Mouse (Mus musculus) stomach, embryonic 15.5 days (tissue): ENCODE measurements around the gene Mfrp. TPM values are rescaled to one million over a fixed set of nuclear protein-coding genes. Genes with fewer than 3 reads are reported as not detected.

ENCODE experiments used
- ATAC-seq: fragments of 200-750 bp; cut with Nextera tagmentation; 2 replicates; pipeline ENCODE4 v1.8.0; 2017; ENCODE audit warnings: low read depth, moderate number of reproducible peaks, moderate TSS enrichment; ENCODE audit not compliant: insufficient read depth, low FRiP score
- H3K27ac ChIP-seq: fragments of 300-500 bp; sonication (generic); 2 replicates; pipeline ENCODE4 v1.5.1; 2015; ENCODE audit warnings: mild to moderate bottlenecking, inconsistent platforms
- H3K27me3 ChIP-seq: fragments of 300-500 bp; sonication (generic); replicated peaks from 2 replicates; pipeline ENCODE4 v1.6.1; 2015; ENCODE audit warnings: inconsistent platforms
- H3K36me3 ChIP-seq: fragments of 300-500 bp; sonication (generic); 2 replicates; pipeline ENCODE4 v1.6.1; 2015; ENCODE audit warnings: inconsistent platforms
- H3K4me1 ChIP-seq: fragments of 300-500 bp; sonication (generic); 2 replicates; pipeline ENCODE4 v1.6.1; 2015; ENCODE audit warnings: inconsistent platforms
- H3K4me2 ChIP-seq: fragments of 300-500 bp; sonication (generic); 2 replicates; pipeline ENCODE4 v1.6.1; 2015; ENCODE audit warnings: mild to moderate bottlenecking, inconsistent platforms
- H3K4me3 ChIP-seq: fragments of 300-500 bp; sonication (generic); replicated peaks from 2 replicates; pipeline ENCODE4 v1.5.1; 2015; ENCODE audit warnings: inconsistent platforms
- H3K9ac ChIP-seq: fragments of 300-500 bp; sonication (generic); 2 replicates; pipeline ENCODE4 v1.6.1; 2015; ENCODE audit warnings: inconsistent platforms
- H3K9me3 ChIP-seq: fragments of 300-500 bp; sonication (generic); 2 replicates; pipeline ENCODE4 v1.6.1; 2016; ENCODE audit warnings: inconsistent platforms
- WGBS: fragments of 180-500 bp; shearing (Covaris S2); methylation state at CpG from one replicate; pipeline ENCODE4 v1.1.7; 2015; 5-methylcytosine and 5-hydroxymethylcytosine counted together
- polyA plus RNA-seq: library from polyadenylated mRNA; unstranded; fragments of >200 nt; fragmentation: Nextera tagmentation; extraction: Ambion mirVana; gene quantifications from 2 replicates; pipeline ENCODE4 v1.2.1, GENCODE M21; 2015

Gene Mfrp
- polyA plus RNA-seq, 1 experiment from 2014 or later: 0.18 TPM

DNA sequence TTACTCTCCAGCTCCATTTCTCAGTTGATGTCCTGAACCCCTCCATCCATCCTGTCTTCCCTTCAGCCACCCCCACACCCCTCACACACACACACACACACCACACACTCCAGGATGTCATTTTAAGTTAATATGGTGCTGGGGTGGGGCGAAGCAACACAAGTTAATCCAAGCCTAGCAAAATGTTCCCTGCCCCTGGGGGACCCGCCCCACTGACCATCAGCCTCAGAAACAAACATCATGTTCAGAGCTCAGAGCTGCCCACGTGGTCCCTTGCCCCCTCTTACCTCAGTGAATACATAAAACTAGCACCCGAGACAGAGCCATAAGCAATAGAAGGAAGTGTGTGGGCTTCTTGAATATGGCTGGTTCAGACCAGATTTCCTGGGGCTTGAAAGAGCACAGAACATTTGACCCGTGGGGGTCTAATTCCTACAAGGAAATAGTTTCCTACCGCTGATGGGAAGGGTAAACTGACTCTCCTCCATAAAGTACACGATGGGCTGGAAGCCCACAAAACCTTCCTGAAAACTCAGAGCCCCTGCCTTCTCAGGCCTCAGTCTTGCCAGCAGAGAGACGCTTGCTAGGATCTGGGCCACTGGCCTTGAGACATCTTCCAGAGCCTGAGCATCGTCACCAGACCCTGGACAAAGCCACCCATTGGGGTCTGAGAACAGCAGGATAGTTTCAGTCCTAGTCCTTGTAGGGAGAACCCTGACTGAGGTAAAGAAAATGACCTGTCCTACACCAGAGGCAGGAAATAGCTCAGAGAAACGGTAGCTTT is 21.3 kb upstream of the Mfrp start:
- H3K36me3 ChIP-seq: no peaks in the 10 kb centered on the region; the same call in 1 of the 2 replicates
- H3K27me3 ChIP-seq: no peaks in the 10 kb centered on the region
- H3K4me1 ChIP-seq: peaks cover 42% of the 10 kb centered on the region
- H3K4me2 ChIP-seq: no peak overlapping the region
- no peak overlapping the region for H3K4me3 ChIP-seq
- H3K9me3 ChIP-seq: no peaks in the 10 kb centered on the region
- no peak overlapping the region for H3K27ac ChIP-seq
- ATAC-seq: no peak
- no peak overlapping the region for H3K9ac ChIP-seq
- WGBS: 61% methylated on average over 10 of the region's 10 CpGs

DNA sequence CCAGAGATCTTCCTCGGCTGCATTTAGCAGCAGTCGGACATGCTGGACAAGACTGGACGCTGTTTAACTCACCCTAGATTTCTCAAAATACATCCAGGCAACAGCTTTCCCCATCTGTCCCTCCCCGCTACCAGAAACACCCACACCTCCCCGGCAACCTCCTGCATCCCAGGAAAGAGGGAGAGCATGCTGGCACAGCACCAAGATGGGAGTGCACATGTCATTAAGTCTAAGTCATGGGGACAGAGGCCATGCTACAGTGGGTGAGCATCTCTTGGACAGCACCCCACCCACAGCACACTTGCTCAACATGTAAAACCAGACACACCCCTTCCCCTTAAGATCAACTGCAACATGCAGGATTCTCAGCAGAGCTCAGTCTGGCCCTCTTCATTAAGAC is 20.6 kb upstream of the Mfrp start:
- no peak for ATAC-seq
- Histone ChIP-seq H3K4me1 (peaks cover 48% of the 10 kb centered on the region), H3K36me3 (no peaks in the 10 kb centered on the region; the same call in 1 of the 2 replicates), H3K9me3 (no peaks in the 10 kb centered on the region), H3K9ac (no peak overlapping the region), H3K4me3 (no peak overlapping the region), H3K27ac (no peak overlapping the region), H3K27me3 (0 out of 2 replicates have a peak, but pooled peaks cover 4% of the 10 kb centered on the region), H3K4me2 (no peak overlapping the region)
- 67% methylated on average over 5 of the region's 5 CpGs for WGBS

DNA sequence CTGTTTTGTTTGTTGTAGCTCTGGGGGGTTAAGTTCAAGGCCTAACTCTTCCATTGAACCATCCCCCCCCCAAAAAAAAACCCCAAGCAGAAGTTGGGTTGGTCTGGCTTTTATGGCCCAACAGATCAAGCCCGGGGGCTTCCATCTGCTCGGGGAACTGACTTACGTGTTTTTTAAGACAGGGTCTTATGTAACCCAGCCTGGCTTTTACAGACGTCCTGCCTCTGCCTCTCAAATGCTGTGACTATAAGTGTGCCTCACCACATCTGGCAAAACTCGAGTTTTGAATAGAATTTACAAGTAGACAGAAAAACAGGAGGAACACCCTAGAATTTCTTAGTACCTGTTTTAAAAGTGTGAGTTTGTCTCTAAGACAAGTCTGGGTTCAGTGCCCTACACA is 19.9 kb upstream of the Mfrp start:
- Histone ChIP-seq H3K36me3 (no peaks in the 10 kb centered on the region), H3K9ac (no peak overlapping the region), H3K4me2 (no peak overlapping the region), H3K27me3 (0 out of 2 replicates have a peak, but pooled peaks cover 6% of the 10 kb centered on the region), H3K4me1 (peaks cover 54% of the 10 kb centered on the region), H3K4me3 (no peak overlapping the region), H3K27ac (no peak overlapping the region), H3K9me3 (no peaks in the 10 kb centered on the region)
- ATAC-seq: no peak
- 74% methylated on average over 5 of the region's 5 CpGs for WGBS

DNA sequence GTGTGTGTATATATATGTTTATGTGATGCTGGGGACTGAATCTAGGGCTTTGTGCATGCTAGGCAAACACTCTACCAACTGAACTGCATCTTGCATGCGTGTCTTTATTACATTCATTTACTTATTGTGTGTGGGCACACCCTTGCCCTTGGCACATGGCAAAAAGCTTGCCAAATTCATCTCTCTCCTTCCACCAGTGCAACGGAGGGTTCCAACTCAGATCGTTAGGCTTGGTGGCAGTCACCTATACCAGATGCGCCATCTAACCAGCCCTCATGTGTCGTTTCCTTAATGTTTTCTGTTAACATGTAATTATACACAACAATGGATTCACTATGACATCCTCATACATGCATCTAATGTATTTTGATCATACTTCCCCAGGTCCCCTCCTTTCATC is 19.3 kb upstream of the Mfrp start:
- no peaks in the 10 kb centered on the region for H3K9me3 ChIP-seq
- ATAC-seq: no peak
- no peaks in the 10 kb centered on the region for H3K36me3 ChIP-seq
- H3K9ac ChIP-seq: no peak overlapping the region
- H3K4me2 ChIP-seq: no peak overlapping the region
- no peak overlapping the region for H3K4me3 ChIP-seq
- H3K4me1 ChIP-seq: peaks cover 59% of the 10 kb centered on the region
- 94% methylated on average over 5 of the region's 5 CpGs for WGBS
- H3K27me3 ChIP-seq: 0 out of 2 replicates have a peak, but pooled peaks cover 6% of the 10 kb centered on the region
- H3K27ac ChIP-seq: no peak overlapping the region

DNA sequence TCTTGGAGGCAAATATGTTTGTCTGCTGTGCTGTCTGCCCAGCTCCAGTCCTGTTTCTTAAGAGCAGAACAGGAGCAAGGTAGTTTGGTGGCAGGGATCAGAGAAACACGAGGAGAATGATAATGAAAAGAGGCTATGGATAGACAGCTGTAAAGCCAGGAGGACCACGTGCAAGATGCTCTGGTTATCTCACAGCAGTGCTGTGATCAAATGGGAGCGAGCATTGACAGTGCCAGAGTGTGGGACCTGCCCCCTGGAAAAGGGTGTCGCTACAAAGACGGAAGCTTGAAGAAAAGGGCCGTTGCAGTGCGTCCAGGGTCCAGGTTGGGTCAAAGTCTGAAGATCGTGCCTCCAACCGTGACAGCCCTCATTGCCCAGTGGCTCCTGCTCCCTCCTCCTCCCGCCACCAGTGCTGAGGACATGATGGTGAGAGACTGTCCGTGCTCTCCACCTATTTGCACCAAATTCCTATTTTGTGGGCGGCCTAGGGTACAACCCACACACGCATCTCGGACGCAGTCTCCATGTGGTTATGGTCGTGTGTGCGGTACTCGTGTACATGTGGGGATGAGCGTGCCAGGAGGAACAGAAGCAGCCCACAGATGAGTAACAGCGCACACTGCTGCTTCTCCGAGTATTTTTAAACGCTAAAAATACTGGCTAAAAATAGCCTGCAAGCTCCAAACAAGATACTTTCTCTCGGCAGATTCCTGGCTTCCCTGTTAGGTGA is 18.0 kb upstream of the Mfrp start:
- ATAC-seq: no peak
- H3K4me3 ChIP-seq: peak overlapping the region; percentile 58

DNA sequence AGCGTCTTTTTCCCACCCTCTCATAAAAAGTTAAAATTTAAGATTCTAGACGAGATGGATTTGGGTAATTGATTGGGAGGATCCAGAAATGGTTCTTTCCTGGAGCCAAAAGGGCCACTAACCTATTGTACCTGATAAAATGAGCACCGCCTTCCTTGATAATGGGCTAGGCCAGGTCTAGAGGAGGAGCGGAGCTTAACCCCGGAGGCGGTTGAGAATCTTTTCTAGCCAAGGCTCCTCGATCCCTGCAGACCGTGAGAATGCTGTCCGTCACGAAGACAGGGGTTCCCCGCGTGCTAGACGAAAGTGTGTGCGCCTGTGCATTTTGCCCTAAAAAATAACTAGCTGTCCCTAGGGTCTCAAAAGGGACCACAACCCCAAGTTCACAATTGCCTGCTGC is 17.3 kb upstream of the Mfrp start:
- Histone ChIP-seq H3K27me3 (0 out of 2 replicates have a peak, but pooled peaks cover 6% of the 10 kb centered on the region), H3K4me3 (peak overlapping the region; percentile 58), H3K9ac (0 out of 2 replicates have a peak overlapping the region, but pooled peaks have one; percentile 68), H3K27ac (peak overlapping the region; percentile 64; the same call in 1 of the 2 replicates), H3K4me2 (peak overlapping the region; percentile 100), H3K36me3 (no peaks in the 10 kb centered on the region), H3K9me3 (no peaks in the 10 kb centered on the region), H3K4me1 (peaks cover 54% of the 10 kb centered on the region)
- ATAC-seq: no peak
- WGBS: 2% methylated on average over 14 of the region's 14 CpGs

More for the DNA sequence above, 18.0 kb upstream of the Mfrp start:
- Histone ChIP-seq H3K4me1 (peaks cover 61% of the 10 kb centered on the region), H3K27me3 (0 out of 2 replicates have a peak, but pooled peaks cover 6% of the 10 kb centered on the region), H3K4me2 (peak overlapping the region; percentile 100), H3K36me3 (no peaks in the 10 kb centered on the region), H3K27ac (peak overlapping the region; percentile 64), H3K9me3 (no peaks in the 10 kb centered on the region), H3K9ac (no peak overlapping the region)
- 10% methylated on average over 23 of the region's 23 CpGs for WGBS

DNA sequence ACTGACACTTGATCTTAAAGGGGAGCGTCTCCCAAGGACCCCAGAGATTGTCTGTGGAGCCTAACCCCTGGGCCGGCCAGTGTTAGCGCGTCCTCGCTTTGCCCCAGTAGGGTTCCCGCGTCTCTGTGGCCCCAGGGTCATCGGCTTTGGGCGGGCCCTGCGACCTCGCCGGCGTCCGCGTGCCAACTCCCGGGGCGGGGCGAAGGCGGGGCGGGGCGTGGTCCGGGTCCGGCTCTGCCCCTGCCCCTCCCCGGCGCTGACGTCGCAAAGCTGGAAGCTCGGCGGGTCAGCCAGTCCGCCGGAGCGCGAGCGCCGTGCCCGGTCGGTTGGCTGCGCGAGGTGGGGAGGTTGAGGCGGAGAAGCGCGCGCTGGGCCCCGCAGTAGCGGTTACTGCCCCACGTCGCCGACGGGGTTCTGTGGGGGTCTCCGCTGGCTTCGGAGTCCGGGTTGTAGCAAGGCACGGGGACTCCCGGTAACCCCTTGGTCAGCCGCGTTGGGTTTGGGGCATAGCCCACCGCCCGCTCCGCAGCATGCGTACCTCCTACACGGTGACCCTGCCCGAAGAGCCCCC is 16.8 kb upstream of the Mfrp start:
- Histone ChIP-seq H3K4me1 (peaks cover 49% of the 10 kb centered on the region), H3K9me3 (no peaks in the 10 kb centered on the region), H3K27ac (0 out of 2 replicates have a peak overlapping the region, but pooled peaks have one; percentile 64), H3K9ac (peak overlapping the region; percentile 68), H3K36me3 (no peaks in the 10 kb centered on the region), H3K27me3 (0 out of 2 replicates have a peak, but pooled peaks cover 6% of the 10 kb centered on the region), H3K4me2 (peak overlapping the region; percentile 100), H3K4me3 (peak overlapping the region; percentile 58)
- peak; percentile 78 for ATAC-seq
- WGBS: under 1% methylated on average over 62 of the region's 62 CpGs

DNA sequence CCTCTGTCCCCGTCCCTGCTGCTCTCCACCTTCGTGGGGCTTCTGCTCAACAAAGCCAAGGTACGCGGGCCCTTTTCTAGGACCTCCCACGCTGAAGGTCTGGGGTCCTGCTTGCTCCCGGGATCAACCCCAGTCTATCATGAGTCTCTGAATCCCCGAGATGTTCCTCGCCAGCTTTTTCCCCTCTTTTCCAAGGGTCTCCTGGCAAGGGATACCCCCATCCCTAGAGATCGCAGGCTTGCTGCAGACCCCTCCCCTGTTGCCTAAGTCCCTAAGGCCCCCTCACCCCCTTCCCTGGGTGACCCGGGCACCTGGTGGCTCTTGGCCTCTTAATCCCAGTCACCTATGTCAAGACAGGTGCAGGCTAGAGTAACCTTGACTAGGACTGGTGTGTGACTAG is 16.3 kb upstream of the Mfrp start:
- peak overlapping the region; percentile 100 for H3K4me2 ChIP-seq
- 0 out of 2 replicates have a peak, but pooled peaks cover 6% of the 10 kb centered on the region for H3K27me3 ChIP-seq
- WGBS: 4% methylated on average over 10 of the region's 10 CpGs
- peaks cover 48% of the 10 kb centered on the region for H3K4me1 ChIP-seq
- ATAC-seq: no peak
- H3K9me3 ChIP-seq: no peaks in the 10 kb centered on the region
- peak overlapping the region; percentile 68 for H3K9ac ChIP-seq
- no peak overlapping the region for H3K27ac ChIP-seq
- H3K36me3 ChIP-seq: no peaks in the 10 kb centered on the region
- H3K4me3 ChIP-seq: peak overlapping the region; percentile 58

DNA sequence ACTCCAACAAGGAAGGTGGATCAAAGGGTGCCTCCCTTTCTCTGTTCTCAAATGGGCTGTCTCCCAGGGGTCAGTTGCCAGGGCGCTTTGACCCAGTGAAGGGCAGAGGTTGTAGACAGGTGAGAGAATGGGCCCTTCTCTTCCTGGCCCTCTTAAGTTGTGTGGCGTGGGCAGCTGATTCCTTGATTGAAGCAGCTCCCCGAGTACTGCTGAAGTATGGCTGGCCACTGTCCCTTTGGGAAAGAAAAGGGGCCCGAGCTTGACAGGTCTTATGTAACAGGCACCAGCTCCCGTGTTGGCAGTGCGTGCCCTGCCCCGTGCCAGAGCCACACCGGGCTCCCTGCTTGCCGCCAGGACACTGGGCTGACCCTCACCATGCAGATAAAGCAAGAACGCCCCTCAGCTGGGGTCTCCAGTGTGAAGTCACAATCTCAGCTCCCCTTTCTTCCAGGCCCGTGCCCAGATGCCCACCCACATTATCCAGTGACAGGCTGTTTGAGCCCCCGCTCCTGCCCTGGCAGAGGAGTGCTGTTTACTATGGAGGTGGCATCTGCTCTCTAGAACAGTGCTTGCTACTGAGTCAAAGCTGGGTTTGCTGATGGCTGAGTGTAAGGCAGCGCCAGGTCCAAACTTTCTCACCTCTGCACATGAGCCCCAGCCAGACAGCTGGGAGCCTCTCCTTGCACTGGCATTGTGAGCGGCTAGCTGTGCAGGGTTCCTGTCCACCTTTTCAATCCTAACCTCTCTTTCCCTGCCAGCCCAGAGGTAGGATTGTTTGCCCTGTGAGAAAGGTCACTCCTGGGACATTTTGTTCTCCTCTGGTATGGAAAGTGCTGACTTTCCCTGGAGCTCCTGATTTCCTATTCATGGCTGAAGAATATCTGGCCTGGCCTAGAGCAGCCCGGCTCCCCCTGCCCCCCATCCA is 15.5 kb upstream of the Mfrp start:
- ATAC-seq: no peak
- Histone ChIP-seq H3K9ac (no peak overlapping the region), H3K4me1 (peaks cover 43% of the 10 kb centered on the region), H3K9me3 (no peaks in the 10 kb centered on the region), H3K4me2 (peak overlapping the region; percentile 100), H3K27ac (no peak overlapping the region), H3K4me3 (peak overlapping the region; percentile 58; the same call in 1 of the 2 replicates), H3K27me3 (0 out of 2 replicates have a peak, but pooled peaks cover 6% of the 10 kb centered on the region), H3K36me3 (no peaks in the 10 kb centered on the region)
- WGBS: 66% methylated on average over 15 of the region's 15 CpGs

DNA sequence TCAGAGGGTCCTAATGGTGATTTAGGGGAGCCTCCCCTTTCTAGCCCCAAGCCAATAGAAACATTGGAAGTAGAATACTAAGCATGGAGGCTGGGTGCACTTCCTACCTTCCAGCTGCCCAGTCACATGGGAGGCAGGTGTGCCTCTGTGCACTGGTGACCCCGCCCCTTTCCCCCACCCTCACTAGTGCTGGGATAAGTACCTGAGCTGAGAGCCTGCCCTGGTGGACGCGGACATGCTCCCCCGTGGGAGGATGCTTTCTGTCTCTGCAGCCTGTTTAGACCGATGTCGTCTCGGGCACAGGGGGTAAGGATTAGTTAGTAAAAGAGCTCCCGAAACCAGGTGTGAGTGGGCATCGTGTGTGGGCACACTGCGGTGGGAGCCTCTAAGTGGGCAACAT is 14.6 kb upstream of the Mfrp start:
- H3K4me2 ChIP-seq: no peak overlapping the region

More for the DNA sequence above, 14.6 kb upstream of the Mfrp start:
- Histone ChIP-seq H3K9me3 (no peaks in the 10 kb centered on the region), H3K27ac (no peak overlapping the region), H3K4me3 (no peak overlapping the region), H3K4me1 (peaks cover 43% of the 10 kb centered on the region), H3K36me3 (no peaks in the 10 kb centered on the region), H3K27me3 (0 out of 2 replicates have a peak, but pooled peaks cover 6% of the 10 kb centered on the region), H3K9ac (no peak overlapping the region)
- 51% methylated on average over 10 of the region's 10 CpGs for WGBS
- no peak for ATAC-seq
